7 mouse cellular contexts compared by ENCODE assay signal in genomic region chr1:163311006-163311836, GRCm38 (mm10). TPM values are rescaled to one million over a fixed set of nuclear protein-coding genes. Genes with fewer than 3 reads are reported as not detected.
DNase-seq lines count a peak whose midpoint lies in the region; ATAC-seq and TF ChIP-seq lines count a peak whose summit lies in the region.

No protein-coding gene starts in this region.

- TF ChIP-seq CTCF in C2C12 (IDR thresholded peaks at IDR 0.05; ENCODE audit: control insufficient read depth, insufficient read depth, insufficient read length): no peak
- no peak for TF ChIP-seq CTCF in liver, postnatal 0 days (IDR thresholded peaks at IDR 0.05; ENCODE audit: low read depth)

- no peaks in the 10 kb centered on the region for H3K27me3 ChIP-seq in C2C12 (ENCODE audit: control insufficient read depth, insufficient read depth, insufficient read length)
- H3K27me3 ChIP-seq in heart, embryonic 13.5 days (replicated peaks): peaks cover 89% of the 10 kb centered on the region
- peaks cover 76% of the 10 kb centered on the region for H3K27me3 ChIP-seq in liver, postnatal 0 days (ENCODE audit: insufficient read depth, low read length)

- peaks cover 0 to 3% of the 10 kb centered on the region in 2 experiments; a peak in 1 of 4 replicates for H3K4me1 ChIP-seq in ES-E14 (ENCODE audit: control insufficient read depth in 2 of 2, insufficient read depth in 2 of 2, low read length in 2 of 2, poor library complexity in 1 of 2)
- peaks cover 40% of the 10 kb centered on the region for H3K4me1 ChIP-seq in heart, embryonic 13.5 days
- peaks cover 14% of the 10 kb centered on the region for H3K4me1 ChIP-seq in liver, postnatal 0 days (ENCODE audit: insufficient read depth)

- in situ Hi-C loops in ES-E14 (cut with MboI; ENCODE audit: low sequenced_read_pairs in 2 of 2, unreplicated experiment in 2 of 2): no loop called here

- H3K27ac ChIP-seq in ES-E14 (ENCODE audit: insufficient read depth, low read depth, low read length, poor library complexity, severe bottlenecking): no peak overlapping the region
- H3K27ac ChIP-seq in heart, embryonic 13.5 days (replicated peaks): peak overlapping the region; percentile 77
- H3K27ac ChIP-seq in liver, postnatal 0 days (ENCODE audit: low read depth): no peak overlapping the region

- no peaks in the 10 kb centered on the region for H3K9me3 ChIP-seq in ES-E14 (ENCODE audit: control insufficient read depth, insufficient read depth, low read depth, low read length)
- H3K9me3 ChIP-seq in heart, embryonic 13.5 days: no peaks in the 10 kb centered on the region
- no peaks in the 10 kb centered on the region for H3K9me3 ChIP-seq in liver, postnatal 0 days (ENCODE audit: low read length)

- H3K36me3 ChIP-seq in C2C12 (ENCODE audit: control insufficient read depth, insufficient read depth) (no peaks in the 10 kb centered on the region), ES-E14 (ENCODE audit: control insufficient read depth, insufficient read depth, low read length, poor library complexity, severe bottlenecking) (no peaks in the 10 kb centered on the region)
- no peaks in the 10 kb centered on the region for H3K36me3 ChIP-seq in heart, embryonic 13.5 days
- H3K36me3 ChIP-seq in liver, postnatal 0 days (replicated peaks; ENCODE audit: insufficient read depth, low read length): no peaks in the 10 kb centered on the region

- no peak for DNase-seq in ES-E14 (ENCODE audit: low read depth, low spot score)
- DNase-seq in liver, postnatal 0 days: no peak
- DNase-seq in frontal cortex, postnatal 14 days (ENCODE audit: low spot score in 2 of 2): no peak
- DNase-seq in spleen, postnatal 14 days (ENCODE audit: low spot score in 2 of 2): no peak

- WGBS in heart, embryonic 13.5 days: 27% methylated on average over 13 of the region's 13 CpGs
- WGBS in liver, postnatal 0 days (ENCODE audit: insufficient replicate concordance): 16% methylated on average over 13 of the region's 13 CpGs

- peak overlapping the region; percentile 97 for H3K4me2 ChIP-seq in heart, embryonic 13.5 days
- peak overlapping the region; percentile 72 for H3K4me2 ChIP-seq in liver, postnatal 0 days (ENCODE audit: low read depth, low read length)

- peaks cover 37% of the 10 kb centered on the region for H3K79me2 ChIP-seq in C2C12 (ENCODE audit: control insufficient read depth, insufficient read depth)

- no peak overlapping the region for H3K9ac ChIP-seq in ES-E14 (ENCODE audit: insufficient read depth, low read depth, low read length, poor library complexity, severe bottlenecking)
- peak overlapping the region; percentile 86 for H3K9ac ChIP-seq in heart, embryonic 13.5 days
- H3K9ac ChIP-seq in liver, postnatal 0 days (replicated peaks): no peak overlapping the region

- no peak for ATAC-seq in heart, embryonic 13.5 days (ENCODE audit: extremely low read depth, insufficient number of reproducible peaks, low FRiP score, low TSS enrichment)
- ATAC-seq in liver, postnatal 0 days: no peak
- ATAC-seq in megakaryocyte progenitor cell, adult 5-6 weeks (replicated peaks; ENCODE audit: poor library complexity): no peak

- H3ac ChIP-seq in C2C12 (ENCODE audit: control insufficient read depth, insufficient read length, low read depth): peak overlapping the region; percentile 76

- H3K4me3 ChIP-seq in C2C12 (ENCODE audit: insufficient read depth, poor library complexity, severe bottlenecking) (peak overlapping the region; percentile 41), ES-E14 (ENCODE audit: insufficient read depth in 1 of 2, low read depth in 1 of 2, low read length in 2 of 2, poor library complexity in 1 of 2, severe bottlenecking in 1 of 2) (peak overlapping the region; percentile 51 to 52; a peak in 2 of 4 replicates)
- peak overlapping the region; percentile 73 for H3K4me3 ChIP-seq in heart, embryonic 13.5 days
- peak overlapping the region; percentile 48; the same call in 1 of the 2 replicates for H3K4me3 ChIP-seq in liver, postnatal 0 days (ENCODE audit: low read depth, low read length)

- peaks cover 9% of the 10 kb centered on the region for H3K79me3 ChIP-seq in C2C12 (ENCODE audit: low read depth)

- no peak for TF ChIP-seq EP300 in liver, postnatal 0 days (IDR thresholded peaks at IDR 0.05; ENCODE audit: low read depth)

TF ChIP-seq in C2C12, 6 proteins besides CTCF, POLR2A, EP300 and RAD21:
- TF ChIP-seq FOSL1 (IDR thresholded peaks at IDR 0.05; ENCODE audit: insufficient read depth, low read length, poor library complexity, severe bottlenecking): no peak
- TF ChIP-seq USF1 (IDR thresholded peaks at IDR 0.05; ENCODE audit: low read depth): no peak
- TF ChIP-seq CEBPB (IDR thresholded peaks at IDR 0.05; ENCODE audit: low read depth): no peak
- no peak for TF ChIP-seq MYOD1 (IDR thresholded peaks at IDR 0.05; ENCODE audit: control insufficient read depth, insufficient read length, low read depth)
- TF ChIP-seq MYOG (IDR thresholded peaks at IDR 0.05; ENCODE audit: control insufficient read depth, extremely low read depth, insufficient read length): no peak
- TF ChIP-seq MAX (IDR thresholded peaks at IDR 0.05): no peak

TF ChIP-seq in ES-E14, 5 proteins besides CTCF, POLR2A, EP300 and RAD21:
- no peak for TF ChIP-seq MAFK (IDR thresholded peaks at IDR 0.05; ENCODE audit: insufficient read depth, low read depth, low read length)
- no peak for TF ChIP-seq ZNF384 (IDR thresholded peaks at IDR 0.05; ENCODE audit: low read depth, low read length)
- no peak for TF ChIP-seq CHD2 (IDR thresholded peaks at IDR 0.05; ENCODE audit: low read depth, low read length)
- no peak for TF ChIP-seq HCFC1 (IDR thresholded peaks at IDR 0.05; ENCODE audit: borderline replicate concordance, insufficient read depth, low read length)
- TF ChIP-seq ZC3H11A (IDR thresholded peaks at IDR 0.05; ENCODE audit: borderline replicate concordance, low read depth, low read length): no peak

RNA-seq across cellular contexts. Expression of gene Prrx1, which starts 2.3 kb away (rescaled TPM):
- 5.1 TPM for polyA plus RNA-seq in C2C12 (2012; fragmentation: generic; extraction: Trizol)
- 0.16 and 1.1 TPM in 2 replicates for total RNA-seq in ES-E14 (2012; rRNA removed)
- polyA plus RNA-seq in heart, embryonic 13.5 days (2015; fragmentation: Nextera tagmentation; extraction: Ambion mirVana): 6.4 and 8.2 TPM in 2 replicates
- 0.13 and 0.37 TPM in 2 replicates for polyA plus RNA-seq in liver, postnatal 0 days (2015; fragmentation: Nextera tagmentation; extraction: Ambion mirVana)
- total RNA-seq in megakaryocyte progenitor cell, adult 5-6 weeks (2015): not detected in 2 replicates
- not detected in 2 replicates for total RNA-seq in megakaryocyte progenitor cell, adult 5-6 weeks (2017)
